Mouse (Mus musculus): ENCODE measurements around the gene Vmn2r82. TPM values are rescaled to one million over a fixed set of nuclear protein-coding genes. Genes with fewer than 3 reads are reported as not detected.
"Not testable (repeated sequence)": the region's sequence is repeated elsewhere in the genome, so short reads cannot be mapped to it uniquely, and the experiment has no call there.

Gene Vmn2r82
- total RNA-seq (2021): not detected
- long read RNA-seq, experiment 1: 0 reads
- long read RNA-seq, experiment 2: 0 reads

- not testable (repeated sequence) for DNase-seq (ENCODE audit: low spot score in 2 of 2)
These were observed at the start of gene Vmn2r82 for GRCm38 (mm10) chr10:79356220-79356619. Gene Vmn2r82 (plus strand): TSS chr10:79356520.

DNA sequence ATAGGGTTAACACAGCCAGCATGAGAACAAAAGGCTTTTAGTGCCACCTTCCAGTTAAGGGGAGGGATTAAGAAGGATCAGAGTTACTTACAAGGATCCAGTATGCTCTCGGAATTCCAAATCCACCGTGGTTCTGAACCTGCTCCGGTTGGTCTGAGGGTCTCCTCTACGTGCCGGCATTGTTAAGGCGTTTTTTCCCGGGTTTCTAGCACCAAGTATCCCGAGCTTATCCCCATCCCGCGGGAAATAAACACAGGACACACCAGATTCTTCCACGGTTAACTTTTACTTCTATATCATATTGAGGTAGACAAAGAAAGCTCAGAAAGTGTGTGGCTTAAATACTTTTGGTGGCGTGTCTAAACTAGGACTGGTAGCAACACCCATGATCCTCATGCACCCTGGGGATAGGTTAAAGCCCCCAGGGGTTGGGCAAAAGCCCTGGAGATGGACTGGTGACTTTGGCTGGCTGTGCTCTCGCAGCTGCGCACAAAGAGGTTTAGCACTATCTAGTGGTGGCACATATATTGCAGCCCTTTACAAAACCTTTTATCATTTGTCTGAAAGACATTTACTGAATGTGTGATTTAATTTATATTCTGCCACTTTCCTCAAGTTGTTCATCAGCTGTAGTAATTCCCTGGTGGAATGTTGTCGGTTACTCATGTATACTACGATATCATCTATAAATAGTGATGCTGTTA is 34.1 kb upstream of the Vmn2r82 start:
- not testable (repeated sequence) for DNase-seq (ENCODE audit: low spot score in 2 of 2)

- DNase-seq (ENCODE audit: low spot score in 2 of 2): no peak
These were observed 33.6 kb upstream of the Vmn2r82 start for GRCm38 (mm10) chr10:79322737-79323086.

DNA sequence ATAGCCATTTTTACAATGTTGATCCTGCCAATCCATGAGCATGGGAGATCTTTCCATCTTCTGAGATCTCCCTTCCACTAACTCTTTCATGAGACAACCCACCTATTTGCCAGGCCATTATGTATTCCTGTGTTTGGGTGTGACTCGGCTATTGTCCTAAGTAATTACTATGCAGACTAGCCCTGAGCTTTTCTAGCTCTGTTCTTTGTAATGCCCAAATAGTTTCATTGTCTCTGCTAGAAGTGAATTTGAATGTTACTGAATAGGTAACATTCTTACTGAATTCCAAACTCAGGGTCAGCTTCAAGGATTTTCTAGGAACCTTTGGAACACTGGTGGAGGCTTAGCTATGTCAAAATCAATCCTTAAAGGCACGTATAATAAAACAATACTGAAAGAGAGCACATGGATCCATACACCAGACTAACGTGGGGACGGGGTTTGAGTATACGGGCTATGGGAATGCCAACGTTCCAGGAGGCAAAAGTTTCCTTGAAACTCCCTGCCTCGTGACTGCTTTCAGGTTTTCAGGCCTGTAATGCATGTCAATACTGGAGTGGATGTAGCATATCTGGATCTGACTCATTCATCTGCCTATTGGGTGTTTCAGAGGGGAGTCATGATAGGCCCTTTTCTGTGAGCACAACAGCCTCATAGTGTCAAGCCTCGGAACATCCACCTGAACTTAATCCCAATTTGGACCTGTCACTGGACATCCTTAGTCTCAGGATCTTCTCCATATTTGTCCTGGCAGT is 43.8 kb downstream of the Vmn2r82 start:
- not testable (repeated sequence) for DNase-seq (ENCODE audit: low spot score in 2 of 2)

GRCm38 (mm10) chr10:79417142-79417771 is 60.9 kb downstream of the Vmn2r82 start:
- DNase-seq (ENCODE audit: low spot score in 2 of 2): no peak

DNA sequence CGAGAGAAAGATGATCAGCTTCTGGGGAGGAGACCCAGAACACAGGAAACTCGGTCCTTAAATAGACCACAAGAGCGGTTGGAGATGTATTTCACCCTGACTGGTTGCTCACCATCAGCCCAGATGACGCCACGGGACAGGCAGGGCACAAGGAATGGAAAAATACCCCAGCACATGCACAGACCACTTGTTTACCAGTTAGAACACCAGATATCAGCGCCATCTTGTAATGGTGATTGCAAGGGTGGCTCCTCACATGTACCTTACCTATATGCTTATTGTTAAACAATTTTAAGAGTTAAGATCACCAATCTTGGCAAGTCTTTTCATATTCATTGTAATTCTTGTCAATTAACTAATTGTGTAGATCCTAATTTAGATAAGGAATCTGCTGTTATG is 61.5 kb downstream of the Vmn2r82 start:
- not testable (repeated sequence) for DNase-seq (ENCODE audit: low spot score in 2 of 2)

- not testable (repeated sequence) for DNase-seq (ENCODE audit: low spot score in 2 of 2)
These were observed 79.0 kb downstream of the Vmn2r82 start for GRCm38 (mm10) chr10:79435141-79435820.

Other genes starting within 250 kb of the Vmn2r82 start
- not detected for gene Vmn2r80, start 207.8 kb upstream of the Vmn2r82 start, total RNA-seq (2021)
- gene Vmn2r81, start 108.8 kb upstream of the Vmn2r82 start, total RNA-seq (2021): not detected
- not detected for gene Vmn2r83, start 112.2 kb downstream of the Vmn2r82 start, total RNA-seq (2021)
- gene Plpp2, start 177.3 kb downstream of the Vmn2r82 start, total RNA-seq (2021): 10 to 100 TPM; 13.3 to 35.7 TPM
- 10 to 100 TPM; 32.5 to 34.2 TPM for gene Mier2, start 198.7 kb downstream of the Vmn2r82 start, total RNA-seq (2021)
- not detected for gene Theg, start 230.8 kb downstream of the Vmn2r82 start, total RNA-seq (2021)